Mouse (Mus musculus) urinary bladder, adult 18-20 months (tissue): Measurements from ENCODE around the gene Fam204a.
A peak's percentile ranks its signal among the peaks of the same experiment; 100 is the strongest.

ENCODE experiments used
- DNase-seq, 2 experiments: peaks; one replicate each; pipeline ENCODE4 v3.0.0; 2022; ENCODE audit warnings: low spot score in 2 of 2, mixed read lengths in 2 of 2

Fam204a gene

GRCm38 (mm10) chr19:60225899-60226844 is at the start of gene Fam204a:
TSS of gene Fam204a (minus strand) at chr19:60226701.
- peak; percentile 92 to 97 for DNase-seq

- DNase-seq: no peak
These were observed 39.3 kb upstream of the Fam204a start for GRCm38 (mm10) chr19:60265789-60266188.

- DNase-seq: no peak
These were observed 34.2 kb upstream of the Fam204a start for GRCm38 (mm10) chr19:60260689-60261088.

GRCm38 (mm10) chr19:60252021-60252420 is 25.5 kb upstream of the Fam204a start:
- no peak for DNase-seq

- DNase-seq: no peak
These were observed 24.7 kb upstream of the Fam204a start for GRCm38 (mm10) chr19:60251197-60251596.

GRCm38 (mm10) chr19:60245250-60245649 is 18.7 kb upstream of the Fam204a start:
- no peak for DNase-seq

GRCm38 (mm10) chr19:60242620-60243019 is 16.1 kb upstream of the Fam204a start:
- DNase-seq: no peak

GRCm38 (mm10) chr19:60241916-60242602 is 15.6 kb upstream of the Fam204a start:
- DNase-seq: no peak

GRCm38 (mm10) chr19:60231542-60231941 is 5.0 kb upstream of the Fam204a start:
- DNase-seq: no peak

GRCm38 (mm10) chr19:60226845-60227235 is 339 bp upstream of the Fam204a start:
- no peak for DNase-seq

- DNase-seq: no peak
These were observed 7.1 kb downstream of the Fam204a start for GRCm38 (mm10) chr19:60219395-60219794.

GRCm38 (mm10) chr19:60217985-60218384 is 8.5 kb downstream of the Fam204a start:
- no peak for DNase-seq

GRCm38 (mm10) chr19:60208173-60208572 is 18.3 kb downstream of the Fam204a start:
- no peak for DNase-seq

GRCm38 (mm10) chr19:60204176-60204575 is 22.3 kb downstream of the Fam204a start:
- DNase-seq: no peak

GRCm38 (mm10) chr19:60200294-60200693 is 26.2 kb downstream of the Fam204a start:
- no peak for DNase-seq

- no peak for DNase-seq
These were observed 27.3 kb downstream of the Fam204a start for GRCm38 (mm10) chr19:60199152-60199551.

- no peak for DNase-seq
These were observed 33.7 kb downstream of the Fam204a start for GRCm38 (mm10) chr19:60192790-60193189.

- DNase-seq: no peak
These were observed 37.3 kb downstream of the Fam204a start for GRCm38 (mm10) chr19:60189206-60189605.

GRCm38 (mm10) chr19:60182901-60183300 is 43.6 kb downstream of the Fam204a start:
- no peak for DNase-seq

- DNase-seq: no peak
These were observed 44.3 kb downstream of the Fam204a start for GRCm38 (mm10) chr19:60182171-60182570.

- DNase-seq: no peak
These were observed 47.5 kb downstream of the Fam204a start for GRCm38 (mm10) chr19:60178771-60179563.

- no peak for DNase-seq
These were observed 61.1 kb downstream of the Fam204a start for GRCm38 (mm10) chr19:60165417-60165816.
